Mouse (Mus musculus) cerebellum, adult (tissue): ENCODE data around the gene Upb1.
"Not testable (repeated sequence)": the region's sequence is repeated elsewhere in the genome, so short reads cannot be mapped to it uniquely, and the experiment has no call there.

ENCODE experiments used
- ATAC-seq: cut with Nextera tagmentation; 2 replicates; pipeline ENCODE4 v1.9.2; 2017; ENCODE audit warnings: mild to moderate bottlenecking, moderate library complexity, mixed read lengths; ENCODE audit not compliant: insufficient number of reproducible peaks, low FRiP score, low TSS enrichment

Gene Upb1

DNA sequence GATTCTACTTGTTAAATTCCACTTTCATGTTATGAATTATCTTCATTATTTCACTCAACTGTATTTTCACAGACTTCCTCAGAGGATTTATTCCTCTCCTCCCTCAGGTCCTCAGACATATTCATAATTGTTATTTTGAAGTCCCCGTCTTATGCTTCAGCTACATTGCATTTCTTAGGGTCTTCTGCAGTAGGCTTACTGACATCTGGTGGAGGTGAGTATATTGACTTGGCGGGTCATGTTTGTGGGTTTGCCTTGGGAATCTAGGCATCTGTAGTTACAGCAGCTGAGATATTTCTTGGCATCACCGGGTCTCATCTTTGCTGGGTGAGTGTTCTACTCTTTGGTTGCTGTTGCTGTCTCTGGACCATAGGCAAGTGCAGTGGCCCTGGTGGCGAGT is at the start of gene Upb1:
TSS of gene Upb1 (plus strand) at position 158 of the 400 bp plus-strand sequence.
- no peak for ATAC-seq

DNA sequence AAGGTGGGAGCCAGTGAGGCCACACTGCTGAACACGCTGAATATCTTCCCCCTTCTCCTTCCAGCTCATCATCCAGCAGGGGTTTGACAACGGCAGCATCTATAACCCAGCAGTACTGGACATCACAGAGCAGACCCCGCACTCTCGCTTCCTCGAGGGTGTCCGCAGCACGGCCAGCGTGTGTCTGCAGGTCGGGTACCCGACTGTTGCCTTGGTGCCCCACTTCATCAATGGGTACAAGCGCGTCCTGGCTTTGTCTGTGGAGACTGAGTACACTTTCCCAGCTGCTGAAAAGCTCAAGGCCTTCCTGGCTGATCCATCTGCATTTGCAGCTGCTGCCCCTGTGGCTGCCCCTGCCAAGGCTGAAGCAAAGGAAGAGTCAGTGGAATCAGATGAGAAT is 48.4 kb upstream of the Upb1 start:
- no peak for ATAC-seq

DNA sequence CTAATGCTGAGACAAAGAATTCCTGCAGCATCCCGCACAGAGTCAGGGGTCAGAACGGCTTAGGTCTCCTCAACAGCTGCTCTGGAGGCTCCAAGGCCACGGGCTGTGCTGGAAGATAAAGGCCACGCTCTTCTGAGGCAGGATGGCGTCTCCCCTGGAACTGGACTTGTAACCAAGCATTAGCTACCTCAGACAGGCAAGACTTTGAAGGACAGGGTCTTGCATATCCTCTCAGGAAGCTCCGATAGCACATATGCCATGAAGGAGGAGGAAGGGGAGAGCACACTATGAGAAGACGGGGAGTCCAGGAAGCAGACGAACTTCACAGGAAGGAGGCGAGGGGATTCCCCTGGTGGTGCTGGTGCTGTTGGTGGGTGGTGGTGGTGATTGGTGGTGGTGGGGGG is 47.1 kb upstream of the Upb1 start:
- not testable (repeated sequence) for ATAC-seq

DNA sequence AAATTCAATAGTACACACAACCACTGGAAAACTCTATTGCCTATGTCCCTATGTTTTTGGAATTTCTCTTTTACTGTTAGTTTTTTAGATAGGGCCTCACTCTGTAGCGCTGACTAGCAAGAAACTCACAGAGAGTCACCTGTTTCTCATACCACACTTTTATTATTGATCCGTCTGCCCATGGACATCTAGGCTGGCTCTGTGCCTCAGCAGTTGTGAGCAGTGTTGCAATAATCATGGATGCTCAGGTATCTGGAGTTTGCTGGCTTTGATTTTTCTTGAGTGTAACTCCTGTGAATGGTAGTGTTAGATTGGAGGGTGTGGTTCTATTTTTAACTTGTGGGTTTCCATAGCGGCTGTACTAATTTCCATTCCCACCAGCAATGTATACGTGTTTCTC is 45.6 kb upstream of the Upb1 start:
- no peak for ATAC-seq

DNA sequence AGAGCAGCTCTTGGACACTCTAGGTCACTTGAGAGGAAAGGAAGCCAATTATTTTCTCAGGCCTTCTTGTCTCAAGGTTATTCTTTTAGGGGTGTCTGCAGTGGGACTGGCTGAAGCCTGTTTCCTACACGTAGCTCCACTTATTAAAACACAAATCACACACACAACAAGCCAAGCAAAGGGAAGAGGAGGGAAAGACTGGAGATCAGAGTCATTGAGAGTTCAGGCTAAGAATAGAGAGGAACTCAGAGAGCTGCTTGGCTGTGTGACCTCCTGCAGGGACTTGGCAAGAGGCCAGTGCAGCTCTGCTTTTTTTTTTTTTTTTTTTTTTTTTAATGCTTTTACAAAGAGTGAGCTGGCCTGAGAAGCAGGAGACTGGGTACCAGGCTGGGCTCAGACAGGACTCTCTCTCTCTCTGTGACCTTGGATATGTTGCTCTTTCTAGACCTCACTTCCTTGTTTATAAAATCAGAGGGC is 36.7 kb upstream of the Upb1 start:
- peak; percentile 49; the same call in 1 of the 2 replicates for ATAC-seq

GRCm38 (mm10) chr10:75364796-75365195 is 36.1 kb upstream of the Upb1 start:
- ATAC-seq = no peak

GRCm38 (mm10) chr10:75365231-75365633 is 35.7 kb upstream of the Upb1 start:
- no peak for ATAC-seq

DNA sequence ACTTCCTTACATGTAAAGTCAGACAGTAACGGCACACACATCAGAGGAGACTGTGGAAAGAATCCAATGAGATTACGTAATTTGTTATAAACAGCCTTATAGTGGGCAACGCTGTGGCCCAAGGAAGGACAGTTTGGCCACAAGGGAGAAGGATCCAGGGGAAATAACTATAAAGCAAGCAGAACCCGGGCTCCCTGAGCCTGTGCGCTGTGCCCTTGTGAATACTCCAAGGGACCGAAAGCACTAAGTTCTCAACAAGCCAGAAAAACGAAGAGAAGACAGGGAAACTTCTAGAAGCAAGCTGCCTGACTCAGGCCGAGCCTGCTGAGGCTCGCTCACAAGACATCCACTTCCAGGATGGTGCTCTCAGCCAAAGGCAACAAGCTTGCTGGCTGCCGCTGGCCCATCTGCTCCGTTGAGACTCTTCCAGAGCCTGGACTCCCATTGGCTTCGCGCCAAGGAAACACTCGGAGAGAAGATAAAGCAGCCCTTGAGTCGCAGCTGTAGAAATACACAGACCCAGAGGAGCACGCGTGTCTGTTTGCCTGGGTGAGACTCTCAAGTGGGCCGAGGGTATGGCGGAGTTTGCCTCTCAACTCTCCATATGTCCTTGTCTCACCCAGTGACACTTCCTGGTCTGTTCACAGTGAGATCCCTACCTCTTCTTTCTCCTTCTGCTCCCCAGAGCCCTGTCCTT is 27.1 kb upstream of the Upb1 start:
- peak; percentile 64; the same call in 1 of the 2 replicates for ATAC-seq

- ATAC-seq = no peak
Measured at GRCm38 (mm10) chr10:75378688-75379087, 22.2 kb upstream of the Upb1 start.

DNA sequence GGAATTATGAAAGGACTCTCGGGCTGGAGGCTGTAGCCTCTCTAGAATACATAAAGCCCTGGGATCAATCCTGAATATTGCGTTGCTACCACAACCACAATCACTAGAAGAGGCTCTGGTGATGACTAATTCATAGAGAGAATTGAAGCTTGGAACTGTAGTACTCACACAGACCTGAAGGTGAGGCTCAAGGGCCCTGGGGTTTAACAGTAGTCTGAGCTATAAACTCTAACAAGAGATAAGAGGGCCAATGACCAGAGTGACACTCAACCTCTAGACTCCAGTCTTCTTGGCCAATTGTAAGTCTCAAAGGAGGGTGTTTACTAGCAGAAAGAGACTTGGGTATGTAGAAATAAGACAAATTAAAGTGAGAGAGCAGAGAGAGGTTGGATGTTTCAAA is 10.8 kb upstream of the Upb1 start:
- no peak for ATAC-seq

GRCm38 (mm10) chr10:75390832-75391231 is 10.1 kb upstream of the Upb1 start:
- no peak for ATAC-seq

DNA sequence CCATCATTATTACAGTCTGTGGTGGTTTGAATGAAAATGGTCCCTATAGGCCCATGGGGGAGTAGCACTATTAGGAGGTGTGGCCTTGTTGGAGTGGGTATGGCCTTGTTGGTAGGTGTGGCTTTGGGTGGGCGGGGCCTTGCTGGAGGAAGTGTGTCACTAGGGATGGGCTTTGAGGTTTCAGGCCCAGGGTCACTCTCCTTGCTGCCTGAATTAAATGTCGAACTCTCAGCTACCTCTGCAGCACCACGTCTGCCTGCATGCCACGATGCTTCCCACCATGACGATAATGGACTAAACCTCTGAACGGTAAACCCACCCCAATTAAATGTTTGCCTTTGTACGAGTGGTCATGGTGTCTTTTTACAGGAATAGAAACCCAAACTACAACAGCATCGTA is 6.1 kb upstream of the Upb1 start:
- no peak for ATAC-seq

DNA sequence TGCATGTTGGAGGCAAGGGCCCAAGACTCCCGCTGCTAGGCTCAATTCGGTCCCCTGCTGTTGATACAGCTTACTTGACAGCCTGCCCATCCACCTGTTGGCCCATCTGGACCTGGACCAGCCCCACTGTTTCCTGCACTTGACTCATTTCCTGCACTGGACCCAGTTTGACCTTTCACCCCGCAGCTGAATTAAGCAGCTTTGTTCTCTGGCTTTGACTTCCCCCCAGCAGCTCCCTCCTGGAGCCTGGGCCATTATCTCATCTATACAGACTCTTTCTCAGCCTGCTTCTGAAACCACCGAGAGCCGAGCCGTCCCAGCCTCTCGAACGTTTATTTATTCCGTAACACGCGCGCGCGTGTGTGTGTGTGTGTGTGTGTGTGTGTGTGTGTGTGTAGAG is 3.9 kb upstream of the Upb1 start:
- ATAC-seq = no peak

GRCm38 (mm10) chr10:75405916-75406315 is 5.0 kb downstream of the Upb1 start:
- no peak for ATAC-seq

- peak; percentile 49 for ATAC-seq
Measured at GRCm38 (mm10) chr10:75406755-75407154, 5.8 kb downstream of the Upb1 start.

- no peak for ATAC-seq
Measured at GRCm38 (mm10) chr10:75407741-75408140, 6.8 kb downstream of the Upb1 start.

GRCm38 (mm10) chr10:75411343-75412113 is 10.6 kb downstream of the Upb1 start:
- ATAC-seq = not testable (repeated sequence)

DNA sequence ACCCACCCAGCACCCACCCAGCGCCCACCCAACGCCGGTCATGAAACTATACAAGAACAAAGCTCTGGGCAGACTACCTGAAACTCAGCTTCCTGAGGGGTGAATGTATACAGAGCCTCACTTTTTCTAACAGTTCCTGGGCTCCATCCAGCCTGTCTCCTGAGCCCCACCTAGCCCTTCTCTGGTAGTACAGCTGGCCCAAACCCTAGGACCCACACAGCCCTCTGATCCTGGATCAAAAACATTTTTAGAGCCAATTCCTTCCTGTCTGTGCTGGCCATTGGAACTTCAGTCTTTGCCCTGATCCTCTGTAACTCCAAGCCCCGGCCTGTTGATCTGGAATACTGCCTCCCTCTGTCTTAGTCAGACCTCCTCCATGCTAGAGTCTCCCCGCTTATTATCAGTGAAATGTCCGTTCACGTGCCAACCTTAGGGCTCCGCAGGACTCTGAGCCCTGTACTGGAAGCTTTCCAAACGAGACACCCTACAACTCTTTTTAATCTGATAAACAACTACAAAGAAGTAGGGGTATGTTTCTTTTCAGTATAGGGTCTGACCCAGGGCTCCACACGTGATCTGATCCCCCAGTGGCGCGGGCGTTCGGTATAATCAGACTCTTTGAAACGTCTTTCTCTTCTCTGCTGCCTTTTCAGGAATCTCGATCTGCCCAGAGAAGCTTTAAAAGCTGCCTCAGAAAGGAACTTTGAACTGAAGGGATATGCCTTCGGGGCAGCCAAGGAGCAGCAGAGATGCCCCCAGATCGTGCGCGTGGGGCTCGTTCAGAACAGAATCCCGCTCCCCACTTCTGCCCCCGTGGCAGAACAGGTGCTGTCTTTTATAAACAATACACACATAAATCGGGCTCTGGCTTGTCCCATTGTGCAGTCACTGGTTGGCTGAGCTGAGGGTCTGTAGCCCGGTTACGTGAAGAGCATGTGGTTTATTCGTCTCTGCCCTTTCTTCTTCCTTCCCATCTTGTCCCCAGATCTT is 11.5 kb downstream of the Upb1 start:
- no peak for ATAC-seq

DNA sequence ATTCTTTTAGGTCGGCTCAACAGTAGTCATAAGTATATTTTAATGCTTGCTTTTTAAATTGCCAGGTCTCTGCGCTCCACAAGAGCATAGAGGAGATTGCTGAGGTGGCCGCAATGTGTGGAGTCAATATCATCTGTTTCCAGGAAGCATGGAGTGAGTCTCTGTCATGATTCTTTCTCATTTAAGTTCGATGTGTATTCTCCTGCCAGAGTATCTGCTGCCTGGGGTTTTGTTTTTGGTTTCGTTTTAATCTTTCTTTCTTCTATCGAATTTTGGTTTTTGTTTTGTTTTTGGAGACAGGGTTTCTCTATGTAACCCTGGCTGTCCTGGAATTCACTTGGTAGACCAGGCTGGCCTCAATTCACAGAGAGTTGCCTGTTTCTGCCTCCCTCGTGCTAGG is 14.0 kb downstream of the Upb1 start:
- ATAC-seq = no peak

DNA sequence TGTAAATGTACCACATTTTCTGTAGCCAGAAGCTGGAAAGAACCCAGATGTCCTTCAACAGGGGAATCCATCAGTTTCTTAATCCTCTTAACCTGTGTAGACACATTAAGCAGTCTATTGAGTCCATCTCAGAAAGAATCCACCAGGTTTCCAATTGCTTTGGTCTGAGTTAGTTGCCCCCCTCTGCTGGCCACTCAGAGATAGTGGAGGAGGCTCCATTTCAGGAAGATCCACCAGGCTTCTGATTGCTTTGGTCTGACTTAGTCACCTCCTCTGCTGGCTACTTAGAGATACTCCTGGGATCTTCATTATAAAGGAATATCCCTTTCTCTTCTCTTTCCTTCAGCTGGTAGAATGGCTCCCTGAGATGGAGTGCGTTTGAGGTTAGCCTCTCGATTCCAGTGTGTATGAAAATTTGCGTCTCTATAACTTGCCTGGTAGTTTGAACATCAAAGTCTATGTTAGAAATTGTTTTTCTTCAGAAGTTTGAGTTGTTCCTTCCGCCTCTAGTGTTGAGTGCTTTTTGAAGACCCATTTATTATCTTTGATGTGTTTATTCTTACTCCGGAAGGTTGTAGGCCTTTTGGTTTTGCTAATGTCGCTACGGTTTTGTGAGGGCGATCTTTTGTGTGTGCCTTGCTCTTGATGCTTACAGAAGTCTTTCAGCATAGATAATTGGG is 16.6 kb downstream of the Upb1 start:
- no peak for ATAC-seq
